Mouse (Mus musculus): ENCODE results near the gene Kmt2c.

DNA sequence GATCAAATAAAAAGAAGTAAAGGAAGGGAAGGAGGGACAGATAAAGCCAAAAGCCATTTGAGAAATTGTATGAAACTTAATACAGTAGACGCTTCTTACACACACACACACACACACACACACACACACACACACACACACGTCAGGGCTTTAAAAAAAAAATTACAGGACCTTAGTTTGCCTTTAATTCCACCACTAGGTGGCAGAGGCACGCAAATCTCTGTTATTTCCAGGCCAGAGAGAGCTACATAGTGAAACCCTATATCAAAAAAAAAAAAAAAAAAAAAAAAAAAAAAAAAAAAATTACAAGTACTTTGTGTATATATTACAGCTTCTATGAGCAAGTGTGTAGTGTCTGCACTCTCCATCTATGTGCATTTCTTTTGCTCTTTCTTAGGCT, 62.5 kb downstream of the Kmt2c start:
- TF ChIP-seq CTCF (IDR thresholded peaks at IDR 0.05; ENCODE audit: insufficient read depth, low read length) (no peak), POLR2A (IDR thresholded peaks at IDR 0.05; ENCODE audit: borderline replicate concordance, extremely low read depth, low read depth, low read length) (no peak)

Measured in lung, adult 2 months (tissue).